Mouse (Mus musculus): ENCODE data around the gene Adgre5. TPM values are rescaled to one million over a fixed set of nuclear protein-coding genes. Genes with fewer than 3 reads are reported as not detected.

Gene Adgre5
- polyA plus RNA-seq (2016; fragmentation: Nextera tagmentation; extraction: Ambion mirVana), result 8.3 and 9.2 TPM in 2 replicates

DNA sequence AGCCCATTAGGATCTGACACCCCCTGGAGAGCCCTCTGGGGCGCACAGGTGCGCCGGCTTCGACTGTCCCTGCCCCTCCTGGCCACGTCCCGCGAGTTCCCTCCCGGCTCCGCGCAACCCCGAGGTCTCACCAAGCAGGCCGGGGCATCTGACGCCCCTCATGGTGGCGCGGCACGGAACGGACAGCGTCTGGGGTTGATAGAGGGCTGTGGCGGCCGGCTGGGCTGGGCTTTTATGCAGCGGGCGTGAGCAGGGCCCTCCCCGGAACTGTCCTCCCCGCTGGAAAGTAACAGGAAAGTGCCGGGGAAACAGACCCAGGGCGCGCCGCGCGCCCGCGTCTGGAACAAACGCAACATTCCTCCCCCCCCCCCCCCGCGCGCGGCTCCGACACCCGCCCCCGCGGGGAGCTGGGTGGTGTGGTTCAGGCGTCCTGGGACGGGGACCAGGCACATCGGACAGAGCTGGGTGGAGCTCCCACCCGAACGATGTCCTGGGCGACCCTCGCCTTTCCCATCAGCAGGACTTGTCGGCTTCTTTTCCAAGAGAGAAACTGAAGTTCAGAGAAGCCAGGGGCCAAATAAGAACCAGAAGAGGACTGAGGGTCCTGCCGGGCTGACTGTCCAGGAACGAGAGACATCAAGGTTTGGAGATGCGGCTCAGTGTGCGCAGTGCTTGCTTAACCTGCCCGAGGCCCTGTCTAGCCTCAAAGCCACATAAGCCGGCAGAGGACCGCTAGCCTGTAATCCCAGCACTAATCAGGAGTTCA lies at the start of gene Adgre5:
Gene Adgre5 (minus strand): TSS at position 351 of the 766 bp plus-strand sequence.
- H3K9me3 ChIP-seq, result peaks cover 9% of the 10 kb centered on the region; the same call in 1 of the 2 replicates
- peaks cover 35% of the 10 kb centered on the region for H3K4me1 ChIP-seq
- peak within 1 kb of the TSS; percentile 64 for H3K4me3 ChIP-seq
- 1% methylated on average over 53 of the region's 56 CpGs for WGBS
- no peaks in the 10 kb centered on the region for H3K36me3 ChIP-seq (replicated peaks)
- peaks cover 67% of the 10 kb centered on the region for H3K27me3 ChIP-seq (ENCODE audit: poor library complexity, severe bottlenecking)
- peak; percentile 45 for DNase-seq (ENCODE audit: extremely low spot score, low spot score)
- peak within 1 kb of the TSS; percentile 80 for H3K27ac ChIP-seq

DNA sequence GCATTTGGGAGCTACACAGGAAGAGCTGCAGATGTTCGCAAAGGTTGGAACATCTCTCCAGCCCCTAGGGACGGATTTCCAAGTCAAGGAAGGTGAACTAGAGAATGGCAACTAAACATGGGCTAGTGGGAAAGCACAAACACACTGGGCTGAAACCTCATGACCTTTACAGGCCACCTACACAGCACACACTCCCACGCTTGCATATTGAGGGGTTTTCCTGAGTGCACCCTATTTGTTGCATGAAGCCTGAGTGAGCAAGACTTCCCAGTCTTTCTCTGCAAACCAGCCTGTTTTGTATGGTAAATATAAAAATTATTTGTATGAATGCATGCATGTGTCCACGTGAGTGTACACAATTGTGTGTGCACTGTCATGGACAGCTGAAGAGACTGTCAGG lies 48.7 kb upstream of the Adgre5 start:
- Histone ChIP-seq H3K27ac (no peak overlapping the region), H3K4me1 (peaks cover 7% of the 10 kb centered on the region), H3K9me3 (no peaks in the 10 kb centered on the region), H3K4me3 (no peak overlapping the region), H3K36me3 (replicated peaks) (no peaks in the 10 kb centered on the region), H3K27me3 (ENCODE audit: poor library complexity, severe bottlenecking) (no peaks in the 10 kb centered on the region)
- WGBS, result 73% methylated on average over 4 of the region's 4 CpGs
- no peak for DNase-seq (ENCODE audit: extremely low spot score, low spot score)

DNA sequence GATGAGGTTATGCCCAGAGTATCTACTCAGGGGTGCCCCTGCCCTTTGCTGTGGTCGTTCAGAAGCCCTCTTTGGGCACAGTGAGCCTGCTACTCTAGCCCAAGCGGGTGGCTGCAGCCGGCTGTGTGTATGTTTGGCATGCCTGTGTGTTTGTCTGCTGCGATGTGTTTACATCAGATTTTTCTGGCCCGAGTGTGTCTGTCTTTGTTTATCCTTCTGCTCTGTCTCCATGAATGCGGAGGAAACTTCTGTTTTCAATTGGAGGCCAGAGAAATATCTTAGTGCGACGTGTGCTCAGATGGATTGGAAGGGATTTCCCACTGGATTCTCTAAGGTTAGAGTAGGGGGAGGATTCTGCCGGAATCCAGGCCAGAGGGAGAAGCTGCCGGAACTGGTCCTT lies 43.9 kb upstream of the Adgre5 start:
- peaks cover 13% of the 10 kb centered on the region for H3K4me1 ChIP-seq
- H3K27me3 ChIP-seq (ENCODE audit: poor library complexity, severe bottlenecking), result peaks cover 30% of the 10 kb centered on the region
- DNase-seq (ENCODE audit: extremely low spot score, low spot score), result no peak
- H3K27ac ChIP-seq, result no peak overlapping the region
- no peaks in the 10 kb centered on the region for H3K36me3 ChIP-seq (replicated peaks)
- H3K9me3 ChIP-seq, result no peaks in the 10 kb centered on the region
- 80% methylated on average over 10 of the region's 10 CpGs for WGBS
- no peak overlapping the region for H3K4me3 ChIP-seq

DNA sequence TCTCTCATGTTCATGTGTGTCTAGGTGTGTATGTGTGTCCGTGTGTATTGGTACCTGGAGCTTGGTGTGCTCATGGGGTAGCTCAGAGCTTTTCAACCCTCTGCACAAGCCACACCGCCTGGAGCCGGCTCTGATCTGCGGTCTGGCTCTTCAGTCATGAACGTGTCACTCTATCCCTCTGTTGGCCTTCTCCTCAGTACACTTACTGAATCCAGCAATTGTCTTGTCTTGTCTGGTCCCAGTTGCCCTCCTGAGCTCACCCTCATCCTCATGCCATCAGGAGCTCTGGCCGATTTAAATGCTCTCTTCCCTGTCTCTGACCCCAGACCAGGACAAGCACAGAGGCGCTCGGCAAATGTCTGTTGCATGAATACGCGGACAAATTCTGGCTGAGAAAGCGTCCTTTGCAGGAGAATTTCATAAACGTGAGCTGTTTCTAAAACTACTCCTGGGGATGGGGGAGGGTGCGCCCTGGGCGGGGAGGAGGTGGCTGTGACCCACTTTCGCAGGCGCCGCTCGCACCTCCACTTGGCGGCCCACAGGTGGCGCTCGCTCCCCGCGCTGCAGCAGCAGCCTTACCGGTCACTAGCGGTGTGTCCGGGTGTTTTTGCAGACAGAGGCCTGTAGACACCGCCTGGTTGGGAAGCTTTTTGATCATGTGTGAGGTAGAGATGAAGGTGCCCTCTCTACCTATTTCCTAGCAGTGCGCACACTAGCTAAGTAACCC lies 41.9 kb upstream of the Adgre5 start:
- H3K36me3 ChIP-seq (replicated peaks), result no peaks in the 10 kb centered on the region
- WGBS, result 14% methylated on average over 28 of the region's 28 CpGs
- H3K9me3 ChIP-seq, result no peaks in the 10 kb centered on the region
- peaks cover 13% of the 10 kb centered on the region for H3K4me1 ChIP-seq
- no peak overlapping the region for H3K27ac ChIP-seq
- H3K4me3 ChIP-seq, result peak overlapping the region; percentile 14; the same call in 1 of the 2 replicates
- DNase-seq (ENCODE audit: extremely low spot score, low spot score), result peak; percentile 76
- peaks cover 39% of the 10 kb centered on the region for H3K27me3 ChIP-seq (ENCODE audit: poor library complexity, severe bottlenecking)

DNA sequence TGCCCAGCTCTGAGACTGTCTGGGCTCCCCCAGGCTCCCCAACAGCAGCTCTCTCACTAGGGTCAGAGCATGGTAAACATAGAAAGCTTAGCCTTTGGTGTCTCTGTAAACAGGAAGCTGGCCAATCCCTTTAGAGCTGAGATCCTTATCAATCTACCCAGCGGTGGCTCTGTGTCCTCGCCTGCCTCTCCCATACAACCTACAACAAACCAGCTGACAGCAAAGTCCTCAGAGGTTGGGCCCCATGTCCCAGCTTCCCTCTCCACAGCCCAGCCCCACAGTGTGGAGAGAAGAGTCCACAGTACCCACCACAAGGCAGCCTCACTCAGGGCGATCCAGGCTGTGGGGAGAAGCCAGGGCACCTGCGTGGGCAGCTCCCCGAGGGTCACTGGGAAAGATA lies 38.5 kb upstream of the Adgre5 start:
- no peaks in the 10 kb centered on the region for H3K9me3 ChIP-seq
- no peak for DNase-seq (ENCODE audit: extremely low spot score, low spot score)
- 59% methylated on average over 5 of the region's 5 CpGs for WGBS
- H3K27me3 ChIP-seq (ENCODE audit: poor library complexity, severe bottlenecking), result peaks cover 44% of the 10 kb centered on the region
- no peak overlapping the region for H3K27ac ChIP-seq
- H3K4me1 ChIP-seq, result peaks cover 13% of the 10 kb centered on the region
- no peaks in the 10 kb centered on the region for H3K36me3 ChIP-seq (replicated peaks)
- no peak overlapping the region for H3K4me3 ChIP-seq

DNA sequence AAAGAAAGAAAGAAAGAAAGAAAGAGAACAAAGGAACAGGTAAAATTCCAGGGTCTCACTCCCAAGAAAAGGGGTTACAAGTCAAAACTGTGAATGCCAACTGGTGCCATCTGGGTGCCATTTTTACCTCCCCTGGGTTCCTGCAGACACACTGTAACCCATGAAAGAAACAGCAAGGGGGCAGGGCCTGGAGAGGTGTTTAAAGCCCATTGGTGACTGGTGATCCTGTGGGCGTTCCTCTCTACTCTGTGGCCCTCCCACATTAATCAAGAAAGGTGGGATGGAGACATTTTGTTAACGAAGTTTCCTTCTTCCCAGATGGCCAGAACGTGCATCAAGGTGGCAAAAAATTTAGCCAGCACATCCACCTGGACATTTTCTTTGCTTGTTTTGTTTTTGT lies 36.9 kb upstream of the Adgre5 start:
- Histone ChIP-seq H3K9me3 (no peaks in the 10 kb centered on the region), H3K4me3 (no peak overlapping the region), H3K36me3 (replicated peaks) (no peaks in the 10 kb centered on the region), H3K27ac (no peak overlapping the region), H3K4me1 (peaks cover 13% of the 10 kb centered on the region), H3K27me3 (ENCODE audit: poor library complexity, severe bottlenecking) (peaks cover 55% of the 10 kb centered on the region)
- 82% methylated on average over 3 of the region's 3 CpGs for WGBS
- no peak for DNase-seq (ENCODE audit: extremely low spot score, low spot score)

DNA sequence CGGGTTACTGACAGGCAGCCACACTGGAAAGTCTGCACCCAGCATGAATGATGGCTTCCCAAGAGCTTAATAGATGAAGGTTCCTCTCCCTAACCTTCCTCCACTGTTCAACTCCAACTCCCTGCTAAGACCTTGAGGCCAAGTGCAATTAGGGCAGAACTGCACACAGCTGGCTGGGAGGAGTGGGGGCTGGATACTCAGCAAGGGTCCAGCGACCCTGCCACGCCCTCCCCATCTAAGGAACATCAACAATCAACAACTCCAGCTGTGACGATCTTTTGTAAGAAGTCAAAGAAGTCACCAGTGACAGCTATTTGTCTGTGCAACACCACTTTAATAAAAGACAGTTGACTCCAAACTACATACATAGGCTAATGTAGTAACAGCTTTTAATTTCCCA lies 35.5 kb upstream of the Adgre5 start:
- DNase-seq (ENCODE audit: extremely low spot score, low spot score), result no peak
- Histone ChIP-seq H3K36me3 (replicated peaks) (no peaks in the 10 kb centered on the region), H3K27me3 (ENCODE audit: poor library complexity, severe bottlenecking) (peaks cover 54% of the 10 kb centered on the region), H3K4me1 (peaks cover 20% of the 10 kb centered on the region), H3K9me3 (no peaks in the 10 kb centered on the region), H3K27ac (no peak overlapping the region), H3K4me3 (no peak overlapping the region)
- WGBS, result 52% methylated on average over 4 of the region's 4 CpGs

DNA sequence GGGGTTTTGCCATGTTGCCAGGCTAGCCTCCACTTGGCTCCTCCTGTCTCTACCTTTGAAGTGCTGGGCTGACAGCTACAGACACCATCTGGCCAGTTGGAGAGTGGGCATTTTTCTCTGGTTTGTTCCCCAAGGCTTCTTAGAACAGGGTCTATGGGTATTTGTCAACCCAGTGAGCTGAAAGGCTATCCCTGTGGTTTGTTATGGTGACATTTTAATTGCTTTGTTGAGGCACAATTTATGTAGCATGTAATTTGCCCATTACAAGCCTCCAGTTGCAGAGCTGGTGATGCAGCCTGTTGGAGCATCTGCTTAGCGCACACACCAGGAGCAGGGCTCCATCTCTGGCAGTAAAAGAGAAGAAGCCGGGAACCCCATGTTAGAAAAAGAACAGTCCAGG lies 33.1 kb upstream of the Adgre5 start:
- 94% methylated on average over 2 of the region's 2 CpGs for WGBS
- DNase-seq (ENCODE audit: extremely low spot score, low spot score), result no peak
- Histone ChIP-seq H3K9me3 (no peaks in the 10 kb centered on the region), H3K4me1 (peaks cover 13% of the 10 kb centered on the region), H3K4me3 (no peak overlapping the region), H3K27me3 (ENCODE audit: poor library complexity, severe bottlenecking) (peaks cover 38% of the 10 kb centered on the region; the same call in 1 of the 2 replicates), H3K27ac (no peak overlapping the region), H3K36me3 (replicated peaks) (no peaks in the 10 kb centered on the region)

DNA sequence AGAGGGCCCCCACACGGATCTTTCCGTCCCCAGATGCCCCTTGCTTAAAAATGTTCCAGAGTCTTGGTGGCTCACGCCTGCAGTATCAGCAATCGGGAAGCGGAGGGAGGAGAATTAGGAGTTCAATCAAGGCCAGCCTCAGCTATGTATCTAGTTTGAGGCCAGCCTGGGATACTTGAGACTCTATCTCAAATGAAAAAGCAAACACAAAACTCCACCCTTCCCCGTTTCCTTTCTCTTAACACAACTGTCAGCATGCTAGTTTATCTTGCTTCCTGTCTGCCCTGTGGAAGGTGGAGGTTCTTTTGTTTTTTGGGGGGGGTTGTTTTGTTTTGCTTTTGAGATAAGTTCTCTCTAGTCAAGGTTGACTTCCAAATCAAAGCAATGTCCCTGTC lies 32.3 kb upstream of the Adgre5 start:
- Histone ChIP-seq H3K27me3 (ENCODE audit: poor library complexity, severe bottlenecking) (peaks cover 37% of the 10 kb centered on the region; the same call in 1 of the 2 replicates), H3K4me3 (peak overlapping the region; percentile 58)
- 47% methylated on average over 6 of the region's 6 CpGs for WGBS

DNA sequence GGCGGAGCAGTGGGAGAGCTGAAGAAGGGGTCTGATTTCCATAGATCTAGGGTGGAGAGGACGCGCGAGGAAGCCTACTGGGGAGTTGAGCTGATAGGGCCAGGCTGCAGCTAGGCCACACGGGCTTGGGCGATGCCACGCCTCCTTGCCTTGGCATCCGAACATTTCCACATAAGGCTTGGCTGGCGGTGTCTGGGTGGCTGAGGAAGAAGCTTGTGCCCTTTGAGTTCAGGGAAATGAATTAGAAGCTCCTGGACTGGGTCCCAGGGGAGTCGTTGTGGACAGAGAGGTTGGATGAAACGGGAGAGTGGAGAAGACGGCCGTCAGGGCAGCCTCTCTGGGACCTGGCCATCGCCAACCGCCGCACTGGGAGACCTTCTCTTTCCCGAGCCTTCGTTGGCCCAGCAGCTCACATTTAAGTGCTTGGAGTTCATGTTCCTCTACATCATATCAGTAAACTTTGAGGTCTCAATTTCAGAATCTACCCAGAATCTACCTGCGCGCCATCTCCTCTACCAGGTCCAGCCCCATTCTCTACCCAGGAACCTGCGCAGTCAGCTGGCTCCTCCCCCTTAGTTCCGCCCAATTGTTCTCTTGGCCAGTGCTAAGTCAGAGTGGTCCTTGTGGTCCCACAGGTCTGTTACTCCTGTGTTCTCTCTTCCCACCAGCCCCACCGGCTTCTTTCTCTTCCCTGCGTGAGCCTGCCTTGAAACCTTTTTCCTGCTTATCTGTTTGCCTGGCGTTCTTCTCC lies 31.8 kb upstream of the Adgre5 start:
- Histone ChIP-seq H3K4me1 (peaks cover 13% of the 10 kb centered on the region), H3K36me3 (replicated peaks) (no peaks in the 10 kb centered on the region), H3K9me3 (no peaks in the 10 kb centered on the region), H3K27me3 (ENCODE audit: poor library complexity, severe bottlenecking) (peaks cover 37% of the 10 kb centered on the region; the same call in 1 of the 2 replicates), H3K27ac (peak overlapping the region; percentile 62; the same call in 1 of the 2 replicates), H3K4me3 (peak overlapping the region; percentile 58)
- peak; percentile 46 for DNase-seq (ENCODE audit: extremely low spot score, low spot score)
- WGBS, result 2% methylated on average over 25 of the region's 25 CpGs

More for the DNA sequence above, 32.3 kb upstream of the Adgre5 start:
- no peak for DNase-seq (ENCODE audit: extremely low spot score, low spot score)
- Histone ChIP-seq H3K27ac (peak overlapping the region; percentile 62; the same call in 1 of the 2 replicates), H3K4me1 (peaks cover 13% of the 10 kb centered on the region), H3K9me3 (no peaks in the 10 kb centered on the region), H3K36me3 (replicated peaks) (no peaks in the 10 kb centered on the region)

DNA sequence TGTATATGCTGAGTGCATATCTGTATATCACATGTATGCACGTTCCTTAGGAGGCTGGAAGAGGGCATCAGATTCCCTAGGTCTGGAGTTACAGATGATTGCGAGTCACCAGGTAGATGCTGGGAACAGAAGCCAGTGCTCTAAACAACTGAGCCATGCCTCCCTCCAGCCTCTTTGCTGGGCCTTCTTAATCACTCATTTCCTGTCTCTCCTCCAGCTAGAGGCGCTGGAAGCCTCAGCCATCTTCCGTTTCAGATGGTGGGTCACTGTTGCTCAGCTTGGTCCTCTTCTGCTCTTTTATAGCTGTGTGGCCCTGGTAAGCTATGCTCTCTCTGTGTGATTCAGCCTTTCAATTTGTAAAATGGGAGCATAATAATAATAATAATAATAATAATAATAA lies 30.7 kb upstream of the Adgre5 start:
- H3K4me1 ChIP-seq, result peaks cover 13% of the 10 kb centered on the region
- peaks cover 37% of the 10 kb centered on the region; the same call in 1 of the 2 replicates for H3K27me3 ChIP-seq (ENCODE audit: poor library complexity, severe bottlenecking)
- H3K4me3 ChIP-seq, result no peak overlapping the region
- DNase-seq (ENCODE audit: extremely low spot score, low spot score), result no peak
- H3K36me3 ChIP-seq (replicated peaks), result no peaks in the 10 kb centered on the region
- 70% methylated on average over 4 of the region's 4 CpGs for WGBS
- H3K9me3 ChIP-seq, result peaks cover 4% of the 10 kb centered on the region; the same call in 1 of the 2 replicates
- no peak overlapping the region for H3K27ac ChIP-seq

DNA sequence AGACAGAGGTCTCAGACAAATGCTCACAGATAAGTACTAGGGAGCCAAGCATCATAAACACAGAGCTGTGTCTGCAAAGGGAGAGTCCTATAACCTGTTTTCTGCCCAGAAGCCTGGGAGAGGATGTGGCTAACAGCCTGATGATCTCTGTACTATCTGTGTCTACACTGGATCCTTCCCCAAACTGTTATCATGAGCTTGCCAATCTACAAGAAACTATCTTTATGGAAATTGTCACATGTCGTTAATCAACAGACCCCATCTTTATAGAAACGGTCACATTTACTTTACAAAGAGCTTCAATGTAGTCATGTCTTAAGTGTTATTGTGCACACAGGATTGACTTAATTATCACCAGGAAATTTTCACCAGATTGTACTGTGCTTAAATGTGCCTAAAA lies 29.5 kb upstream of the Adgre5 start:
- H3K27me3 ChIP-seq (ENCODE audit: poor library complexity, severe bottlenecking), result peaks cover 36% of the 10 kb centered on the region; the same call in 1 of the 2 replicates
- DNase-seq (ENCODE audit: extremely low spot score, low spot score), result no peak
- WGBS, result 88% methylated on average over 2 of the region's 2 CpGs

More for the DNA sequence above, 29.5 kb upstream of the Adgre5 start:
- Histone ChIP-seq H3K36me3 (replicated peaks) (no peaks in the 10 kb centered on the region), H3K27ac (no peak overlapping the region), H3K4me3 (no peak overlapping the region), H3K4me1 (peaks cover 13% of the 10 kb centered on the region), H3K9me3 (peaks cover 8% of the 10 kb centered on the region; the same call in 1 of the 2 replicates)

Data from forebrain, embryonic 10.5 days (tissue).